Mouse (Mus musculus) central nervous system, embryonic 14 days (tissue): Measurements from ENCODE around the gene Gm13276. TPM values are rescaled to one million over a fixed set of nuclear protein-coding genes. Genes with fewer than 3 reads are reported as not detected.

Experiments used
- polyA plus RNA-seq: library from polyadenylated mRNA; depleted of rRNA; stranded (reverse); fragments of >200 nt; gene quantifications from 2 replicates; pipeline ENCODE4 v1.2.3, GENCODE M21; 2012; rRNA removed

Gene Gm13276
- not detected in 2 replicates for polyA plus RNA-seq

DNA sequence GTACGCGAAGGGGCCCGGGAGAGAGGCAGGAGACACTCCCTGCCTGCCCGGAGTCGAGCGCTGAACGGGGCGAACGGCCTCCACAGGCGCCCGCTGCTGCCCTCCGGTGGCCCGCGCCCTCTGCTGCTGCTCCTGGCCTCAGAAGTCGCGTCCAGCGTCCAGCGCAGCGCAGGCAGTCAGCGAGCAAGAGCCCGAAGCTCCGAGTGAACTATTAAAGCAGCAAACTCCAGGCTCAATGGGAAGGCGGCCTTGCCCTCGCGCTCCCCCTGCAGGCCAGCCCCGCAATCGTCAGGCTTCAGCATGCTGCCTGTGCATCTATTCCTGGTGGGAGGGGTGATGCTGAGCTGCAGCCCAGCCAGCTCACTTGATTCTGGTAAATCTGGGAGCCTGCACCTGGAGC is at the start of gene Gm13276:
TSS of gene Gm13276 (plus strand) at position 301 of the 400 bp plus-strand sequence.

GRCm38 (mm10) chr4:88754818-88755340 is 30.6 kb upstream of the Gm13276 start, which contains the start of gene Gm13271:
Gene Gm13271 (plus strand): TSS chr4:88754868.

DNA sequence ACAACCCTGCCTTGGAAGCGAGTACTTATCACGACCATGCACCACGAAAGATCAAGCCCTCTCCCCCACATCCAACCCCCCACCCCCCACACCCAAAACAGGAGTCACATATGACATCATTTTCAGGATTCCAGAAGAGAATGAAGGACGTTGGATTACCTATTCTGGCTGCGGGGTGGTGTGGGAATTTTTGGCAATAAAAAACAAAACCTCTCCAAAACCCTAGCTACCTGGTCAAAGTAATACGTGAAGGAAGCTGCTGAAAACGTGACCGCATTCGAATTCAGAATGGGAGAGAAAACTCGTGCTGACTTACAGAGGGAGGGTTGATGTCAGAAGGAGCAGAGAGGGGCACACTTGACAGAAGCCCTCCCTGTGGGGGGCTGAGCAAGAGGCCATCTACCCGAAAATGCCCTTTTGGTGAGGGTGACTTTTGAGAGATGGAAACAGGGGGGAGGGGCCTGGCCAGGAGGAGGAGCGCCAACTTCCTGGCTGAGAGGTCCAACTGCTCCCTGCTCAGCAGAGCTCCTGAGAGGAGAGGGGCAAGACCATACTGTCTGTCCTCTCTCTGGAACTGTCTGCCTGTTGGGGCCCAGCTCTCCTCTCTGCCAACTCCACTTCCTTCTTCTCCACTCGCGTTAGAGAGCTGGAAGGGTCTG is 25.8 kb upstream of the Gm13276 start, which contains the start of gene Gm13283:
TSS of gene Gm13283 (plus strand) at position 510 of the 659 bp plus-strand sequence.

GRCm38 (mm10) chr4:88773534-88773933 is 12.0 kb upstream of the Gm13276 start, which contains the start of gene Gm13290:
Gene Gm13290 (plus strand): TSS chr4:88773834.

GRCm38 (mm10) chr4:88776622-88777021 is 8.9 kb upstream of the Gm13276 start, which contains the start of gene Gm13289:
Gene Gm13289 (plus strand): TSS chr4:88776922.

GRCm38 (mm10) chr4:88779550-88779949 is 6.0 kb upstream of the Gm13276 start, which contains the start of gene Gm13272:
Gene Gm13272 (plus strand): TSS chr4:88779850.

DNA sequence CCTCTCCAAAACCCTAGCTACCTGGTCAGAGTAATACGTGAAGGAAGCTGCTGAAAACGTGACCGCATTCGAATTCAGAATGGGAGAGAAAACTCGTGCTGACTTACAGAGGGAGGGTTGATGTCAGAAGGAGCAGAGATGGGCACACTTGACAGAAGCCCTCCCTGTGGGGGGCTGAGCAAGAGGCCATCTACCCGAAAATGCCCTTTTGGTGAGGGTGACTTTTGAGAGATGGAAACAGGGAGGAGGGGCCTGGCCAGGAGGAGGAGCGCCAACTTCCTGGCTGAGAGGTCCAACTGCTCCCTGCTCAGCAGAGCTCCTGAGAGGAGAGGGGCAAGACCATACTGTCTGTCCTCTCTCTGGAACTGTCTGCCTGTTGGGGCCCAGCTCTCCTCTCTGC is 3.7 kb upstream of the Gm13276 start, which contains the start of gene Ifnz:
TSS of gene Ifnz (plus strand) at position 301 of the 400 bp plus-strand sequence.

GRCm38 (mm10) chr4:88788402-88788801 is 2.9 kb downstream of the Gm13276 start, which contains the start of gene Gm13277:
Gene Gm13277 (plus strand): TSS chr4:88788632.

GRCm38 (mm10) chr4:88791250-88791649 is 5.7 kb downstream of the Gm13276 start, which contains the start of gene Gm13278:
Gene Gm13278 (plus strand): TSS chr4:88791550.

DNA sequence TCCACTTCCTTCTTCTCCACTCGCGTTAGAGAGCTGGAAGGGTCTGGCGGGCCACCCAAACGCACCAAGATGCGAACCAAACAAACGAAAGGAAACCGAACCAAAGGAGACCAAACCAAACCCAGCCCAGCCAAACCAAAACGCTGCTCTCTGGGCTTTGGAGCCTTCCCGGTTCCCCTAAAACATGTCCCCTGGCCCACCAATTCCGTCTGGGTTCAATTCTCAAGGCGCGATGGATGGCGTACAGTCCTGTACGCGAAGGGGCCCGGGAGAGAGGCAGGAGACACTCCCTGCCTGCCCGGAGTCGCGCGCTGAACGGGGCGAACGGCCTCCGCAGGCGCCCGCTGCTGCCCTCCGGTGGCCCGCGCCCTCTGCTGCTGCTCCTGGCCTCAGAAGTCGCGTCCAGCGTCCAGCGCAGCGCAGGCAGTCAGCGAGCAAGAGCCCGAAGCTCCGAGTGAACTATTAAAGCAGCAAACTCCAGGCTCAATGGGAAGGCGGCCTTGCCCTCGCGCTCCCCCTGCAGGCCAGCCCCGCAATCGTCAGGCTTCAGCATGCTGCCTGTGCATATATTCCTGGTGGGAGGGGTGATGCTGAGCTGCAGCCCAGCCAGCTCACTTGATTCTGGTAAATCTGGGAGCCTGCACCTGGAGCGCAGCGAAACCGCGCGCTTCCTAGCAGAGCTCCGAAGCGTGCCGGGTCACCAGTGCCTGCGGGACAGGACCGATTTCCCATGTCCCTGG is 8.6 kb downstream of the Gm13276 start, which contains the start of gene Gm13275:
TSS of gene Gm13275 (plus strand) at position 552 of the 740 bp plus-strand sequence.

DNA sequence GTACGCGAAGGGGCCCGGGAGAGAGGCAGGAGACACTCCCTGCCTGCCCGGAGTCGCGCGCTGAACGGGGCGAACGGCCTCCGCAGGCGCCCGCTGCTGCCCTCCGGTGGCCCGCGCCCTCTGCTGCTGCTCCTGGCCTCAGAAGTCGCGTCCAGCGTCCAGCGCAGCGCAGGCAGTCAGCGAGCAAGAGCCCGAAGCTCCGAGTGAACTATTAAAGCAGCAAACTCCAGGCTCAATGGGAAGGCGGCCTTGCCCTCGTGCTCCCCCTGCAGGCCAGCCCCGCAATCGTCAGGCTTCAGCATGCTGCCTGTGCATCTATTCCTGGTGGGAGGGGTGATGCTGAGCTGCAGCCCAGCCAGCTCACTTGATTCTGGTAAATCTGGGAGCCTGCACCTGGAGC is 11.6 kb downstream of the Gm13276 start, which contains the start of gene Gm13279:
TSS of gene Gm13279 (plus strand) at position 301 of the 400 bp plus-strand sequence.

DNA sequence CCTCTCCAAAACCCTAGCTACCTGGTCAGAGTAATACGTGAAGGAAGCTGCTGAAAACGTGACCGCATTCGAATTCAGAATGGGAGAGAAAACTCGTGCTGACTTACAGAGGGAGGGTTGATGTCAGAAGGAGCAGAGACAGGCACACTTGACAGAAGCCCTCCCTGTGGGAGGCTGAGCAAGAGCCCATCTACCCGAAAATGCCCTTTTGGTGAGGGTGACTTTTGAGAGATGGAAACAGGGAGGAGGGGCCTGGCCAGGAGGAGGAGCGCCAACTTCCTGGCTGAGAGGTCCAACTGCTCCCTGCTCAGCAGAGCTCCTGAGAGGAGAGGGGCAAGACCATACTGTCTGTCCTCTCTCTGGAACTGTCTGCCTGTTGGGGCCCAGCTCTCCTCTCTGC is 13.9 kb downstream of the Gm13276 start, which contains the start of gene Gm13285:
TSS of gene Gm13285 (plus strand) at position 301 of the 400 bp plus-strand sequence.

GRCm38 (mm10) chr4:88802954-88803353 is 17.4 kb downstream of the Gm13276 start, which contains the start of gene Gm13287:
Gene Gm13287 (plus strand): TSS chr4:88803254.

DNA sequence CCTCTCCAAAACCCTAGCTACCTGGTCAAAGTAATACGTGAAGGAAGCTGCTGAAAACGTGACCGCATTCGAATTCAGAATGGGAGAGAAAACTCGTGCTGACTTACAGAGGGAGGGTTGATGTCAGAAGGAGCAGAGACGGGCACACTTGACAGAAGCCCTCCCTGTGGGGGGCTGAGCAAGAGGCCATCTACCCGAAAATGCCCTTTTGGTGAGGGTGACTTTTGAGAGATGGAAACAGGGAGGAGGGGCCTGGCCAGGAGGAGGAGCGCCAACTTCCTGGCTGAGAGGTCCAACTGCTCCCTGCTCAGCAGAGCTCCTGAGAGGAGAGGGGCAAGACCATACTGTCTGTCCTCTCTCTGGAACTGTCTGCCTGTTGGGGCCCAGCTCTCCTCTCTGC is 19.7 kb downstream of the Gm13276 start, which contains the start of gene Gm13288:
TSS of gene Gm13288 (plus strand) at position 301 of the 400 bp plus-strand sequence.

GRCm38 (mm10) chr4:88815928-88816327 is 30.4 kb downstream of the Gm13276 start, which contains the start of gene Ifna7:
Gene Ifna7 (plus strand): TSS chr4:88816228.

GRCm38 (mm10) chr4:88819659-88820058 is 34.1 kb downstream of the Gm13276 start, which contains the start of gene Ifna11:
Gene Ifna11 (plus strand): TSS chr4:88819959.

GRCm38 (mm10) chr4:88827116-88827515 is 41.6 kb downstream of the Gm13276 start, which contains the start of gene Ifna6:
Gene Ifna6 (plus strand): TSS chr4:88827416.

DNA sequence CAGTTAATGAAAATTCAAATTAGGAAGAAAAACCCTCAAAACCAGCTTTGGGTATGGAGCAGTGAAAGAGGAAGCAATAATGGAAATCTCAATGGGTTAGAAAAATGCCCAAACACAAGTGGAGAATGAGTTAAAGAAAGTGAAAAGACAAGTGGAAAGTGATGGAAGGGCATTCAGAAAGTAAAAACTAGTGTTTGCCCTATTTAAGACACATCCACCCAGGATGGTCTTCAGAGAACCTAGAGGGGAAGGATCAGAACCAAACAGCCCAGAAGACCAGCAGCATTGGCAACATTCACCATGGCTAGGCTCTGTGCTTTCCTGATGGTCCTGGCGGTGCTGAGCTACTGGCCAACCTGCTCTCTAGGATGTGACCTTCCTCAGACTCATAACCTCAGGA is 49.7 kb downstream of the Gm13276 start, which contains the start of gene Ifna5:
TSS of gene Ifna5 (plus strand) at position 301 of the 400 bp plus-strand sequence.

